Mouse (Mus musculus) embryonic facial prominence, embryonic 12.5 days (tissue): ENCODE measurements around the gene Loxl1. TPM values are rescaled to one million over a fixed set of nuclear protein-coding genes. Genes with fewer than 3 reads are reported as not detected.

ENCODE experiments used
- ATAC-seq: fragments of 200-750 bp; cut with Nextera tagmentation; 2 replicates; pipeline ENCODE4 v1.8.0; 2017; ENCODE audit not compliant: insufficient number of reproducible peaks, insufficient read depth, low FRiP score, low TSS enrichment
- H3K27ac ChIP-seq: fragments of 300-500 bp; sonication (generic); 2 replicates; pipeline ENCODE4 v1.5.1; 2016; ENCODE audit warnings: mild to moderate bottlenecking
- H3K27me3 ChIP-seq: fragments of 300-500 bp; sonication (generic); 2 replicates; pipeline ENCODE4 v1.6.1; 2016; ENCODE audit warnings: mild to moderate bottlenecking, moderate library complexity
- H3K36me3 ChIP-seq: fragments of 300-500 bp; sonication (generic); 2 replicates; pipeline ENCODE4 v1.6.1; 2016; ENCODE audit warnings: mild to moderate bottlenecking
- H3K4me1 ChIP-seq: fragments of 300-500 bp; sonication (generic); 2 replicates; pipeline ENCODE4 v1.6.1; 2016
- H3K4me2 ChIP-seq: fragments of 300-500 bp; sonication (generic); replicated peaks from 2 replicates; pipeline ENCODE4 v1.6.1; 2016; ENCODE audit warnings: mild to moderate bottlenecking, moderate library complexity
- H3K4me3 ChIP-seq: fragments of 300-500 bp; sonication (generic); 2 replicates; pipeline ENCODE4 v1.5.1; 2016; ENCODE audit warnings: mild to moderate bottlenecking
- H3K9ac ChIP-seq: fragments of 300-500 bp; sonication (generic); 2 replicates; pipeline ENCODE4 v1.6.1; 2016; ENCODE audit warnings: mild to moderate bottlenecking, moderate library complexity
- H3K9me3 ChIP-seq: fragments of 300-500 bp; sonication (generic); 2 replicates; pipeline ENCODE4 v1.6.1; 2016; ENCODE audit warnings: mild to moderate bottlenecking, moderate library complexity
- WGBS: fragments of 180-500 bp; shearing (Covaris S2); methylation state at CpG from one replicate; pipeline ENCODE4 v1.1.7; 2016; 5-methylcytosine and 5-hydroxymethylcytosine counted together
- polyA plus RNA-seq: library from polyadenylated mRNA; unstranded; fragments of >200 nt; fragmentation: Nextera tagmentation; extraction: Ambion mirVana; gene quantifications from 2 replicates; pipeline ENCODE4 v1.2.1, GENCODE M21; 2016

Loxl1 gene
- polyA plus RNA-seq, 1 experiment from 2014 or later: 29.3 TPM

GRCm38 (mm10) chr9:58330293-58330692 lies 17.3 kb upstream of the Loxl1 start:
- WGBS: 32% methylated on average over 5 of the region's 5 CpGs
- no peak overlapping the region for H3K9ac ChIP-seq
- ATAC-seq: no peak

GRCm38 (mm10) chr9:58327382-58327781 lies 14.4 kb upstream of the Loxl1 start:
- no peak for ATAC-seq
- no peak overlapping the region for H3K27ac ChIP-seq
- no peaks in the 10 kb centered on the region for H3K36me3 ChIP-seq
- H3K9me3 ChIP-seq: no peaks in the 10 kb centered on the region
- 39% methylated on average over 1 of the region's 1 CpGs for WGBS
- no peak overlapping the region for H3K4me3 ChIP-seq
- H3K9ac ChIP-seq: no peak overlapping the region
- H3K4me2 ChIP-seq: no peak overlapping the region
- H3K4me1 ChIP-seq: peaks cover 18% of the 10 kb centered on the region
- H3K27me3 ChIP-seq: no peaks in the 10 kb centered on the region

More at GRCm38 (mm10) chr9:58330293-58330692, 17.3 kb upstream of the Loxl1 start:
- Histone ChIP-seq H3K4me3 (no peak overlapping the region), H3K27ac (no peak overlapping the region), H3K9me3 (no peaks in the 10 kb centered on the region), H3K36me3 (no peaks in the 10 kb centered on the region), H3K27me3 (no peaks in the 10 kb centered on the region), H3K4me1 (peaks cover 13% of the 10 kb centered on the region), H3K4me2 (no peak overlapping the region)

GRCm38 (mm10) chr9:58326477-58327180 lies 13.6 kb upstream of the Loxl1 start:
- H3K9ac ChIP-seq: no peak overlapping the region
- H3K27ac ChIP-seq: peak overlapping the region; percentile 50; the same call in 1 of the 2 replicates
- H3K4me3 ChIP-seq: no peak overlapping the region
- H3K4me2 ChIP-seq: no peak overlapping the region
- H3K36me3 ChIP-seq: no peaks in the 10 kb centered on the region
- 23% methylated on average over 4 of the region's 4 CpGs for WGBS
- peaks cover 18% of the 10 kb centered on the region for H3K4me1 ChIP-seq
- no peak for ATAC-seq
- H3K9me3 ChIP-seq: no peaks in the 10 kb centered on the region
- H3K27me3 ChIP-seq: no peaks in the 10 kb centered on the region

GRCm38 (mm10) chr9:58321681-58322080 lies 8.7 kb upstream of the Loxl1 start:
- no peak overlapping the region for H3K4me3 ChIP-seq
- no peaks in the 10 kb centered on the region for H3K9me3 ChIP-seq
- no peaks in the 10 kb centered on the region for H3K27me3 ChIP-seq
- no peak overlapping the region for H3K27ac ChIP-seq
- no peak overlapping the region for H3K4me2 ChIP-seq
- 95% methylated on average over 3 of the region's 3 CpGs for whole genome bisulfite sequencing
- H3K36me3 ChIP-seq: no peaks in the 10 kb centered on the region
- ATAC-seq: no peak
- H3K9ac ChIP-seq: no peak overlapping the region
- peaks cover 22% of the 10 kb centered on the region for H3K4me1 ChIP-seq

GRCm38 (mm10) chr9:58318317-58318716 lies 5.3 kb upstream of the Loxl1 start:
- 66% methylated on average over 3 of the region's 3 CpGs for WGBS
- Histone ChIP-seq H3K4me2 (no peak overlapping the region), H3K27ac (no peak overlapping the region), H3K9ac (no peak overlapping the region), H3K4me3 (no peak overlapping the region), H3K27me3 (no peaks in the 10 kb centered on the region), H3K36me3 (no peaks in the 10 kb centered on the region), H3K9me3 (no peaks in the 10 kb centered on the region), H3K4me1 (peaks cover 35% of the 10 kb centered on the region)
- ATAC-seq: no peak

- H3K4me3 ChIP-seq: no peak overlapping the region
- ATAC-seq: no peak
- WGBS: 75% methylated on average over 3 of the region's 3 CpGs
- no peak overlapping the region for H3K9ac ChIP-seq
- peaks cover 44% of the 10 kb centered on the region for H3K4me1 ChIP-seq
- no peaks in the 10 kb centered on the region for H3K36me3 ChIP-seq
- no peak overlapping the region for H3K4me2 ChIP-seq
- no peaks in the 10 kb centered on the region for H3K9me3 ChIP-seq
- no peak overlapping the region for H3K27ac ChIP-seq
- H3K27me3 ChIP-seq: no peaks in the 10 kb centered on the region; the same call in 1 of the 2 replicates
Measured at GRCm38 (mm10) chr9:58317381-58317780, 4.4 kb upstream of the Loxl1 start.

- no peak overlapping the region for H3K9ac ChIP-seq
- no peak overlapping the region for H3K4me2 ChIP-seq
- 57% methylated on average over 7 of the region's 7 CpGs for WGBS
- H3K27me3 ChIP-seq: peaks cover 3% of the 10 kb centered on the region; the same call in 1 of the 2 replicates
- H3K36me3 ChIP-seq: no peaks in the 10 kb centered on the region
- H3K9me3 ChIP-seq: no peaks in the 10 kb centered on the region
- no peak overlapping the region for H3K27ac ChIP-seq
- peaks cover 50% of the 10 kb centered on the region for H3K4me1 ChIP-seq
- no peak overlapping the region for H3K4me3 ChIP-seq
- no peak for ATAC-seq
Measured at GRCm38 (mm10) chr9:58316784-58317183, 3.8 kb upstream of the Loxl1 start.

- Histone ChIP-seq H3K9ac (no peak overlapping the region), H3K27me3 (peaks cover 11% of the 10 kb centered on the region), H3K36me3 (no peaks in the 10 kb centered on the region), H3K27ac (peak overlapping the region; percentile 89), H3K9me3 (no peaks in the 10 kb centered on the region), H3K4me3 (no peak overlapping the region), H3K4me2 (no peak overlapping the region), H3K4me1 (peaks cover 52% of the 10 kb centered on the region)
- 90% methylated on average over 2 of the region's 2 CpGs for WGBS
- no peak for ATAC-seq
Measured at GRCm38 (mm10) chr9:58315850-58316249, 2.9 kb upstream of the Loxl1 start.

GRCm38 (mm10) chr9:58314682-58315360 lies 1.8 kb upstream of the Loxl1 start:
- no peak for ATAC-seq
- Histone ChIP-seq H3K4me3 (no peak overlapping the region), H3K9ac (no peak overlapping the region), H3K4me1 (peaks cover 59% of the 10 kb centered on the region), H3K9me3 (no peaks in the 10 kb centered on the region), H3K36me3 (no peaks in the 10 kb centered on the region), H3K4me2 (no peak overlapping the region), H3K27ac (peak overlapping the region; percentile 89), H3K27me3 (peaks cover 11% of the 10 kb centered on the region)
- 25% methylated on average over 5 of the region's 5 CpGs for WGBS

GRCm38 (mm10) chr9:58312196-58312943 lies 616 bp downstream of the Loxl1 start:
- 2% methylated on average over 71 of the region's 72 CpGs for WGBS

GRCm38 (mm10) chr9:58311191-58311910 lies 1.6 kb downstream of the Loxl1 start:
- Histone ChIP-seq H3K27ac (no peak overlapping the region), H3K36me3 (no peaks in the 10 kb centered on the region), H3K27me3 (peaks cover 11% of the 10 kb centered on the region), H3K9me3 (no peaks in the 10 kb centered on the region), H3K4me1 (peaks cover 71% of the 10 kb centered on the region), H3K4me2 (peak overlapping the region; percentile 88), H3K4me3 (peak overlapping the region; percentile 53), H3K9ac (peak overlapping the region; percentile 52)
- no peak for ATAC-seq
- 53% methylated on average over 33 of the region's 33 CpGs for WGBS

More at GRCm38 (mm10) chr9:58312196-58312943, 616 bp downstream of the Loxl1 start:
- Histone ChIP-seq H3K4me1 (peaks cover 74% of the 10 kb centered on the region), H3K4me2 (peak overlapping the region; percentile 88), H3K9ac (peak overlapping the region; percentile 52), H3K27ac (peak overlapping the region; percentile 83), H3K4me3 (peak overlapping the region; percentile 53), H3K36me3 (no peaks in the 10 kb centered on the region), H3K9me3 (no peaks in the 10 kb centered on the region), H3K27me3 (peaks cover 11% of the 10 kb centered on the region)
- ATAC-seq: 0 out of 2 replicates have a peak, but pooled peaks have one; percentile 44
